Mouse (Mus musculus): ENCODE data around the gene Sag. TPM values are rescaled to one million over a fixed set of nuclear protein-coding genes. Genes with fewer than 3 reads are reported as not detected.
"Not testable (repeated sequence)": the region's sequence is repeated elsewhere in the genome, so short reads cannot be mapped to it uniquely, and the experiment has no call there.

The Sag gene
- total RNA-seq, 2 experiments from 2014 or later: 1.9 to 2.1 TPM

DNA sequence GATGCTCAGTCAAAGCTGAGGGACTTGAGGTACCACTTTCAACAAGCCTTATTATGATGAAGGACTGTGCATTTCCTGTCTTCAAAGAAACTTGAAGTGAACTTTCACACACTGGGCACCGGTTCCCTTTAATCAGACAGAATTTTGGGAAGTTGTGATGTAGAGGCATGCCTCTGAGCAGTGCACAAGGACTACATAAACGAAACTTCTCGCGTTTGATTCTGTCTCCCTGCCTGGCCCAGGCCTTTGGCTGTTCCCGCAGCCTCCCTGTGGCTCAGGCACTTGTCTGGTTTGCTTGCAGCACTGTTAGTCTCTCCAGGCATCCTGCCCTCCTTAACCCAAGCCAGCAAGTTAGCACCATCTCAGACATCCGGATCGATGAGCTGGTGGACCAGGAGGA, 10.2 kb downstream of the Sag start:
- DNase-seq (ENCODE audit: low spot score in 2 of 2): peak in 1 of 2 experiments; percentile 48

DNA sequence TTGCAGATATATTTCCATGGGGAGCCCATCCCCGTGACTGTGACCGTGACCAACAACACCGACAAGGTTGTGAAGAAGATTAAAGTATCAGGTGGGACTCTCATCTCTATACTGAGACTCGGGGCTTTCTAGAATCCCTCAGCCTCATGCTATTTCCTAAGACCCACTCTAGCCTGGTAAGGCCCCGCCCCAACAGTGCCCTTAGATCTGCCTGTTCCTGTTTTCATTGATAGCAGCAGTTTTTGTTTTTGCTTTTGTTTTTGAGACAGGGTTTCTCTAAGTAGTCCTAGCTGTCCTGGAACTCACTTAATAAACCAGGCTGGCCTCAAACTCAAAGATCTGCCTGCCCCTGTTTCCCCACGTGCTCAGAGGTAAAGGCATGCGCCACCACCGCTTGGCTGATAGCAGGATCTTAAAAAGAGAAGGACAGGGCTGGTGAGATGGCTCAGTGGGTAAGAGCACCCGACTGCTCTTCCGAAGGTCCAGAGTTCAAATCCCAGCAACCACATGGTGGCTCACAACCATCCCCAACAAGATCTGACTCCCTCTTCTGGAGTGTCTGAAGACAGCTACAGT, 21.0 kb downstream of the Sag start:
- DNase-seq (ENCODE audit: low spot score in 2 of 2): no peak

DNA sequence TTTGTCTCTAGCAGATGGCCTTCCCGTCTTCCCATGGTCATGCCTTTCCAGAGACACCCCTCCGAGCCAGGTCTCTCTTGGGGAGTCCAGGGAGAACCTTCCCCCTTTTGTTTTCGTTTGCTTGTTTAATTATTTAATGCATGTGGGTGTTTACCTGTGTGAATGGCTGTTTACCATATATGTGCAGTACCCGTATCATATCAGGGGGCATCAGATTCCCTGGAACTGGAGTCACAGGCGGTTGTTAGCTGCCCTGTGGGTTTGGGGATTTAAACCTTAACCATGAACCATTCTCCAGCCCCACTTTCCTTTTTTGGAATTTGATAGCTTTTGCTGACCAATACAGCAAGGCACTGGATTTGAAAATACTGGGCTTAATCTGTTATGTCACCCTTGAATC, 21.8 kb downstream of the Sag start:
- DNase-seq (ENCODE audit: low spot score in 2 of 2): no peak

DNA sequence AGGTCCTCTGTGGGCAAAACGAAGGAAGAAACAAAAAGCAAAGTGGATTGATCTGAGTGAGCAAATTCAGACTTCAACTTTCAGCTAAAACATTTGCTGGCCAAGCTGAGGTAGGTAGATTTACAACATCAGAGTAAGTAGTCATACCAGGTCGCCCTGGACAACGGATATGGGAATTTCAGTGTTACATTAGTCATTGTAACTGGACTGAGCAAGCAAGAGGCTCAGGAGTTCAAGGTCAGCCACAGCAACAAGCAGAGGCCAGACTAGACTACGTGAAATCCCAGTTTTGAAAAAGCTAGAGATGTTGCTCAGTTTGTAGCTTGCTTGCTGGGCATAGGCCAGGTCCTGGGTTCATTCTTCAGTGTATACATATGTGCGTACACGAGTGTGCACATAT, 22.5 kb downstream of the Sag start:
- DNase-seq (ENCODE audit: low spot score in 2 of 2): no peak

DNA sequence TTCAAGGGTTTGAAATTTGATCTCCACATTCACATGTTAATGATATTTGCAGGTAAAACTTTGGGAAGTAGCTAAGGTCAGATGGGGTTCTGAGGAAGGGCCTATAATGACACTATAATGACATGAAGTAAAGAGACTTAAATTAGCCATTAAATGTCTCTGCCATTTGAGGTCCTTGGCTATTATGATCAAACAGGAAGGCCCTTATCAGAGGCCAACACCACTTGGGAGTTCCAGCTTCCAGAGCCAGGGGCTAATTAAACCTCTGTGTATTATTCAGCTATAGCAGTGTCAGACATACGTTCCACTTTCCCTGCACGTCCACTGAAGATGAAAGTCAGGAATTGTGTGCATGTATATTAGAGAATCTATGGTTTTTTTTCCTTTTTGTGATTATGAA, 23.0 kb downstream of the Sag start:
- no peak for DNase-seq (ENCODE audit: low spot score in 2 of 2)

DNA sequence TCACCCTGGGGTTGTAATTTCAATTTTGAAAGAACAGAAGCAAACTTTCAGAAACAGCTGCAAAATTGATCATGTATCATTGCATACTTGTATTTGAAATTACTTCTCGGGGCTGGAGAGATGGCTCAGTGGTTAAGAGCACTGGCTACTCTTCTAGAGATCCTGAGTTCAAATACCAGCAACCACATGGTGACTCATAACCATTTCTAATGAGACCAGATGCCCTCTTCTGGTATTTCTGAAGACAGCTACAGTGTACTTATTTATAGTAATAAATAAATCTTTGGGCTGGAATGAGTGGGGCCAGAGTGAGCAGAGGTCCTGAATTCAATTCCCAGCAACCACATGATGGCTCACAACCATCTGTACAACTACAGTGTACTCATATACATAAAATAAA, 24.0 kb downstream of the Sag start:
- DNase-seq (ENCODE audit: low spot score in 2 of 2): not testable (repeated sequence)

DNA sequence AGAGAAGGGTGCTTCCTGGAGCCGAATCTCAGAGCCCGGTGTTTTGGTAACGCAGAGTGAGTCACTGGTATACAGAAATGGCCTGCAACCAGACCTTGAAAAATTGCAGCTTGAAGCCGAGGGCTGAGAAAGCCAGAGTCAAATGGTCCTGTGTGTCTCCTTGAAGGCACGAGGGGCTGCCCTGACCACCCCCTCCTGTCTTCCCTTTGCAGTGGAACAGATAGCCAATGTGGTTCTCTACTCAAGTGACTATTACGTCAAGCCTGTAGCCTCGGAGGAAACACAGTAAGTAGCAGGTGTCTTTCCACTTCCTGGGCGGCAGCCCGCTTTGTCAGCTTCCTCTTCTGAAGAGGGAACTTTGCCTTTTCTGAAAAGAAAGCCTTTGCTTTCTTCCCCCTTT, 24.7 kb downstream of the Sag start:
- DNase-seq (ENCODE audit: low spot score in 2 of 2): no peak

DNA sequence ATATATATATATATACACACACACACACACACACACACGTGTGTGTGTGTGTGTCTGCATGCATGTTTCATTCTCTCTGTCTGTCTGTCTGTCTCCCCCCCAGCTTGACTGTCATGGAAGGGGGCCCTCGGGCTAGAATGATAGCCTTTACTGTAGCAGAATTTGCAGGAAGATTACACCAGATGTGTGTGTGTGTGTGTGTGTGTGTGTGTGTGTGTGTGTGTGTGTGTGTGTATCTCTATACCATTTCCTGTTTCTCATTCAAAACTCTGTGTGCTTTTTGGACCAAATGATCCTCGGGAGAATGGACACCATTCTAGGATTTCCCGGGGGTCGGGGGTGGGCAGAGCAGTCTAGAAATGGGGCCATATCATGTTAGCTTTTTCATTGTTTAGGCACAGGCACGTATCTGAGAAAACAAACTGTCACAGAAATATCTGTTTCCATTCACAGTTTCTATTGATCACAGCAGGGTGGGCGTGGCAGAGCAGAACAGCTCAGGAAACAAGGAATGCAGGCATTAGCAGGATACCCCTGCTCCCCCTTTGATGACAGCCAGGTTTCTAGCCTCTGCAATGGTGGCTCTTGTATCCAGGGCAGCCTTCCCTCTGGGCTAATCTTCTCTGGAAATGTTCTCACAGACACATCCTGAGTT, 25.6 kb downstream of the Sag start:
- no peak for DNase-seq (ENCODE audit: low spot score in 2 of 2)

DNA sequence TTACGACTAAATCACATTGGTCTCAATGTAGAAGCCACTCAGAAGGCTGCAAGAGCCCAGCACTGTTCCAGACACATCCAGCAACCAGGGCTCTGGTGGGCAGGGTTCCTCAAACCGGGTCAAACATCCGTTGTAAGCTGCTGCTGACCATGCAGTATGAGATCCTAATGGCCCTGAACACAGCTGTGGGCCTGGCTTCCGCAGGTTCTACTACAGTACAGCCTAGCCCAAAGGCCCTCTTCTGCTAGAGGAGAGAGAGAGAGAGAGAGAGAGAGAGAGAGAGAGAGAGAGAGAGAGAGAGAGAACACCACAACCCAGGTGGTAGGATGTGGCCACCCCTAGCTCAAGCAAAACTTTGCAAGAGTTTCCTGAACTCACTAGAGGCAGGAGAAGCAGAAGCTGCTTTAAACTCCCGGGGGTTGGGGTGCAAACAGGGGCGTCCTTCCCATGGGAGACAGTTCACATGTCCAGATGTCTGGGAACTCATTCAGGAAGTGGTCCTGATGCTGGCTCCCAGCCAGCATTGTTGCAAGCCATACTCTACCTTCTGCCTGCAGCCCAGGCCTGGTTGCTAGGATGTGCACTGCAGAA, 26.2 kb downstream of the Sag start:
- DNase-seq (ENCODE audit: low spot score in 2 of 2): no peak

DNA sequence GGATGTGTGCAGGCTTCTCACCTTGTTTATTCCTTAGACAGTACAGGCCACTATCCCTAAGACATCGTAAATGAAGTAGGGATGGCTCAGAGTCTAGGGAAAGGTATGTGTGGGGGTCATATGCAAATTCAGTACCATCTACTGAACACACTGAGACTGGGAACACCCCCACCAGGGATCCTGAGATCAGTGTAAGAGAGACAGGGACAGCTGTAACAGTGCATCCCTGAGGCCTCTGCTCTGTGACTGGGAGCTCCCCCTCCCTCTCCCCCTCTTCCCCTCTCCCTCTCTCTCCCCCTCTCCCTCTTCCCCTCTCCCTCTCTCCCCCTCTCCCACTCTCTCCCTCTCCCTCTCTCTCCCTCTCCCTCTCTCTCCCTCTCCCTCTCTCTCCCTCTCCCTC, 33.0 kb downstream of the Sag start:
- no peak for DNase-seq (ENCODE audit: low spot score in 2 of 2)

DNA sequence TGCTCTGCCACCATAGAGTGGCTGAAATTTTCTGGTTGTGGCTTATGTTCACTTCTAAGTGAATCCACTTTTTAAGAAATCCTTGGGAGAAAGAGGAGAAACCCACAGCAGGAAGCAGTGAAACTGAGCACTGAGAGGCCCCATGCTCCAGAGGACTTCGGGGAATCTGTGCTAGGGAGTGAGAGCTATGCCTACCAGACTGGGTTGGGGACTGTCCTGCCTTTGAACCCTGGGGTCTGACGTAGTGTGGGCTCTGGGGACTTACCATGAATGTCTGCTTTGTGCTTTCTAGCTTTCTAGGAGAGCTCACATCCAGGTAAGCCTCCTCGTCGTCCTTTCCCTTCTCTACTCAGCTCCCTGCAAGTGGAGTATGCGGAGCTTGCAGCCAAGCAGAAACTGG, 33.5 kb downstream of the Sag start:
- no peak for DNase-seq (ENCODE audit: low spot score in 2 of 2)

DNA sequence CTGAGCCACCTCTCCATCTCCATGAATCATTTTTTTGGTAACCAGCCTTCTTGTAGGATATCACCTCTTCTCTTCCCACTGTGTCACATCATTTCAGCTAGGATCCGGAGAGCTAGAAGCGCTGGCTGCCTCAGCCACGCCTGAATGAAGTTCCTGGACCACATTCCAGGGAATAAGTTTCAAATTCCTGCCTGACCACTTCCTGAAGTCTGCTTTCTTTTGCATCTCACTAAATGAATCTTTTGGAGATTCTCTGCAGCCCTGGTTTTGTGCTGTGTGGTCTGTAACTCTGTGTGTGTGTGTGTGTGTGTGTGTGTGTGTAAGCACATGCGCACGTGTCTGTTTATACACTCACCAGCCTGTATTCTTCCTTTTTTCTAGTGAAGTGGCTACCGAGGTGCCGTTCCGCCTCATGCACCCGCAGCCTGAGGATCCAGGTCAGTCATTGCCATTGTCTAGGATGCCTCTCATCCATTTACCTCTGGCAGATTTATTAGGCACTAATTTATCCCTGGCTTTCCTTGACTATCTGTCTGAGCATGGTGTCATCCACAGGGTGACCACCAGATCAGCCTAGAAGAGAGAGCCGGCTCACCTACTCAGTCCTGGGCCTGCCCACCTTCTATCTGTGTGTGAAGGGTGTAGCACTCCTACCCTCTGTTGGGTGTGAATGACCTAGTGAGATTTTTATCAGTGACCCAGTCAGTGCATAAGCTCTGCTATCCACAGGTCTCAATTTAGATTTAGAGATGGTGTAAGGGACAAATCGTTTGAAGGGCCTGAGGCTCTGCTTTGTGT, 37.1 kb downstream of the Sag start:
- DNase-seq (ENCODE audit: low spot score in 2 of 2): no peak

DNA sequence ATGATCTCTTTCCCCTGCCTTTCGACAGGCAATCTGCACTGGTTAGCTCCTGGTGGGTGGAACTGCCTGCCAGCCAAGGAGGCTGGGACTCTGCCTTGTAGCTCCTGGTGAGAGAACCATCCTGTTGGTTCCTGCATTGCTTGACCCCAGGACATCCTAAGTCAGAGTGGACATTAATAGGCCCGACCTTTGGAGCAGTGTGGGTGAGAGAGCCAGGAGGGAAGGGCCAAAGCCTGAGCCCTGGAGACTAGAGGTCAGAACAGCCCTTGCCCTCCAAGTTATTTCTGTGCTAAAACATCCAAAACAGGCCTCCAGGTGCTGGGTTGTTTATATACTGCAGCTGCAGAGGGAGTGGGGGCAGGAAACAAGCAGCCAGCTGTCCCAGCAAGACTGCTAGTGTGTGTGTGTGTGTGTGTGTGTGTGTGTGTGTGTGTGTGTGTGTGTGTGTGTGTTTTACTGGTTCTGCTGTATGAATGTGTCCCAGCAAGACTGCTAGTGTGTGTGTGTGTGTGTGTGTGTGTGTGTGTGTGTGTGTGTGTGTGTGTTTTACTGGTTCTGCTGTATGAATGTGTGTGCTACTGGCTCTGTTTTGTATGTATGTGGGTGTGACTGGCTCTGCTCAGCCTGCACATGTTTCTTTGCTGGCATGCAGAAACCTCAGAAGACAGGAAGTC, 43.5 kb downstream of the Sag start:
- no peak for DNase-seq (ENCODE audit: low spot score in 2 of 2)

DNA sequence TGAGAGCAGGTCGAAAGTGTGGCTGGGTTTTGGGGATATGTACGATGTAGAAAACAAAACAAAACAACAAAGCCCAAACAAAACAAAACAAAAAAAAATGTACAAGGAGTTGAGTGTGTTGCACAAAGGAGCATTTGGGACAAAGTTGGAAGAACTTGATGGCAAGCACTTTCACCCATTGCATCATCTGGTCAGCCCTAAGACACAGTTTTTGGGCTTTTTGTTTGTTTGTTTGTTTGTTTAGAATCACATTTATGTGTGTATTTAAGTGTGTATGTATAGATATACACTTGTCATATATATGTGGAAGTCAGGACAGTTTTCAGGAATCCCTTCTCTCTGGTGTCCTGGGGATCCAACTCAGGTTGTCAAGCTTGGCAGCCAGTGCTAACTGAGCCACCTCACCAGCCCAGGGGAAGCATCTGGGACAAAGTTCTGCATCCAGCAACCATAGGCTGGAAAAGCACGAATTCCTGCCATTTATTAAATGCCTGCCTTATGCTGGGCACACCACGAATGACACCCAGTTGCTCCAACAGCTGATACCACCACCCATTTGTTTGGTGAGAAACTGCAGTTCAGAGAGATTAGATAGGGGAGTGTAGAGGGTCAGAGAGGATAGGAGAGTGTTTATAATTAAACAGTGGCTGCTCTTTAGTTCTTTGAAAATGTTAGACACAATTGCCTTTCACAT, 44.1 kb downstream of the Sag start:
- no peak for DNase-seq (ENCODE audit: low spot score in 2 of 2)

DNA sequence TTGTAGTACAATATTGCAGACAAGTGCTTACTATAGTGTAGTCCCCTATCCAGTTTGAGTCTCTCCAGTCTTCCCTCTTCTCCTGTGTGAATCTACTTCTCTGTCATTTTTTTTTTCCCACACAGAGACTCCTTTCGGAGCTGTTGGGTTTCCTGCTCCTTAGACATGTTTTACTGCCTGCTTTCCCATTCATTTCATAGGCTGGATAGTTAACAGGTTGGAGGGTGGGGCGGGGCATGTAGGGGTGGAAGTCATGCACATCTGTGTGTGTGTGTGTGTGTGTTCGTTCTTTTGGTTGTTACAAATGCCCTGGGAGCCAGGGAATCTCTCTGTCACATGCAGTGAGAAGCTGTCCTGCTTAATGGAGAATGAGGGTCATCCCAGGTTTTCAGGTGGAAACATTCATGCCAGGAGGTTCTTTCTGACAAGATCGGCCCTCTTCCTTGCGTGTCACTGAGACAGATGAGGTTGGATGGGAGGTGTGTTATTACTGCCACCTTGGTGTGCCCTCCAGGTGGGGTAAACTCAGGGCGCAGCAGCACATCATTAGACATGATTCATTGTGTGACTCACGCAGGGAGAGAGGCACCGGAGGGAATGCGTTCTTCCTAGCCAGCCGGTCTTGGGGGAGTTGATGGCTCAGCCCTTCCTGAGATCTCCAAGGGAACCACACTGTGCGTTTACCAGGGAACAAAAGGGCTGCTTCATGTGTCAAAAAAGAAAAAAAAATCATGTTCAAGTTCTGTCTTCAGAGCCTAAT, 44.9 kb downstream of the Sag start:
- DNase-seq (ENCODE audit: low spot score in 2 of 2): peak; percentile 60 to 72

DNA sequence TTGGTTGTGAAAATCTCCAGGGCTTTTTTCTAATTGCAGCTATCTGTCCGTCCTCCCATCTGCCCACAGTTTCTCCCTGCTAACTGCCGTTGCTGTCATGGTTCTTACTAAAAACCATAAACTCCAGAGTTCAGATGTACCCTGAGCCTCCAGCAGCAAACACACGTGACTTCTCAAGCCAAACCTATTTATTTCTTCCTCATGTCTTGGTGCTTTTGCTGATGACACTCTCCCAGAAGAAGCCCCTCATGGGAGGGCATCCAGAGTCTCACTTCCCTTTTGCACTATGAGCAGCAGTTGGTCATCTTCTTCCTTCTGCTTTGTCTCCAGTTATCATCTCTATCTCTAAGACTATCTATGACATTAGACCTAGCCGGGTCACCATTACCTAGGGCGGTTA, 45.8 kb downstream of the Sag start:
- DNase-seq (ENCODE audit: low spot score in 2 of 2): no peak

DNA sequence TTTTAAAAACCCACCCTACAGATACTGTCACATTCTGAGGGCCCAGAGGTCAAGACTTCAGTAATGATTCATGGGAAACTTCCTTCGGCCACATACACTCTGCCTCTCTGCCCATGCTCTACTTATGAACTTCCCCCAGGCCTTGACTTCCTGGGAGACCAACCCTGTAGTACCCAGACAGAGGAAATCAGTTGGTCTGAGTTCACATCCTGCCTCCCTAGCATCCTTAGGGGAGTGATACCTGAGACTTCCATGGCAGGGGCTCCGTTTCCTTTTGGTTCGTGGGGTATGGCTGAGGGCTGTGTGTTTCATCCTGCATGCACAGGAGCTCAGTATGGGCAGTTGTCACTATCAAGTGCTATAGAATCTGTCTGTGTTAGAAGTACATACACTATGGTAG, 47.9 kb downstream of the Sag start:
- no peak for DNase-seq (ENCODE audit: low spot score in 2 of 2)

DNA sequence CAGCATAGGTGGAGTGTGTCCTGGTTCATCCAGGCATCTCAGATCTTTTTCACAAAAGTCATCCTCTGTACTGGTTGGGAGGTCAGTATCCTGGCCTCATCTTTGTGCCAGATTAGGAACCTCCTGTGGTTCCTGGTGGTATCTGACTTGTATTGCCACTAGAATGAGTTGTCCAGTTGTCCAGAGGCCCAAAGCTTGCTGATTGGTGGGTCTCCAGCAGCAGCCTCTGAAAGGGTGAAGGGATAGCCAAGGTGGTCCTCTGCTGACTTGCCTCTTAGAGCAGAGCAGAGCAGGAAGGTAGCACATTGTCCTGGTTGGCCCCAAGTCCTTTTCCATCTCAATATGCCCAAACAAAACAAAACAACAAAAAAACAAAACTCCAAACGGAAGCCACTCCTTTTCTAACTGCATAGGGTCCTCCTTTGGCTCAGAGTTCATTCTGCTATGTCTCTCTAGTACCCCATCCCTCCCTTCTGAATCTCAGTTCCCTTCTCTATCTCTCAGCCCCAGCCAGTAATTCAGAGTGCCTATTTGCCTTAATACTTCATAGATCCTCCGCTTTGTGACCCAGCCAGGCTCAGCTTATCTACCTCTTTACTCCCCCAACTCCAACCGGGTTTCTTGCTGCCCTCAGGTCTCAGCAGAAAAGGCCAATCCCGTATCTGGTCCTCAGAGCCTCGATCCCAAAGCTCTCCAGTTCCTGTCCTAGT, 48.8 kb downstream of the Sag start:
- no peak for DNase-seq (ENCODE audit: low spot score in 2 of 2)

DNA sequence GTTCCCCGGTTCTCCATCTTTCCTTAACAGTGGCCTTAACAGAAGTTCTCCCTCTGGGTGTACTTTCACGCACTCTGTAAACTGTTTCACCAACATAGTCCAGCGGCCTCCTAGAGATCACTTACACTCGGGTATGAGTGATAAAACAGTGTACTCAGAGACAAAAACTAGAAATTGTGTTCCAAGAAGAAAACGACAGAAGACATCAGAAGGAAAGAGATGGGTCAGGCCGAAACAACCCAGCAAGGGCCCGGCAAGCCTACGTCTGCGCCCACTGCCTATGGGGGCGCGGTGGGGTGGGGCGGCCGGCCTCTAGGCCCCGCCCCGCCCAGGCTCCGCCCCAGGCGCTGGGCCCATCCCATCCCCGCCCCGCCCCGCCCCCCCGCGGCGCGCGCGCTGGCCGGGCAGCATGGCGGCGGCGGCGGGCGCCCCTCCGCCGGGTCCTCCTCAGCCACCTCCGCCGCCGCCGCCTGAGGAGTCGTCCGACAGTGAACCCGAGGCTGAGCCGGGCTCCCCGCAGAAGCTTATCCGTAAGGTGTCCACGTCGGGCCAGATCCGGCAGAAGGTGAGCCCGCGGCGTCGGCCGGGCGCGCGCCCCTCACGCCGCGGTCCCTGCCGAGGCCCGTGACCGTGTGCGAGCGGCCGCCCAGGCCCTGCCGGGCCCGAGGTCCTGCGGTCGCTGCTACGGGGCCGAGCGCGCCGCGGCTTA, 49.6 kb downstream of the Sag start, which contains the start of gene Dgkd:
TSS of gene Dgkd (plus strand) at position 396 of the 709 bp plus-strand sequence.
- peak in 1 of 2 experiments; percentile 70 for DNase-seq (ENCODE audit: low spot score in 2 of 2)
